Mouse (Mus musculus): ENCODE results near the gene Gm7879. TPM values are rescaled to one million over a fixed set of nuclear protein-coding genes. Genes with fewer than 3 reads are reported as not detected.

Gene Gm7879
- polyA plus RNA-seq, 1 experiment from 2014 or later, result 0.47 TPM

DNA sequence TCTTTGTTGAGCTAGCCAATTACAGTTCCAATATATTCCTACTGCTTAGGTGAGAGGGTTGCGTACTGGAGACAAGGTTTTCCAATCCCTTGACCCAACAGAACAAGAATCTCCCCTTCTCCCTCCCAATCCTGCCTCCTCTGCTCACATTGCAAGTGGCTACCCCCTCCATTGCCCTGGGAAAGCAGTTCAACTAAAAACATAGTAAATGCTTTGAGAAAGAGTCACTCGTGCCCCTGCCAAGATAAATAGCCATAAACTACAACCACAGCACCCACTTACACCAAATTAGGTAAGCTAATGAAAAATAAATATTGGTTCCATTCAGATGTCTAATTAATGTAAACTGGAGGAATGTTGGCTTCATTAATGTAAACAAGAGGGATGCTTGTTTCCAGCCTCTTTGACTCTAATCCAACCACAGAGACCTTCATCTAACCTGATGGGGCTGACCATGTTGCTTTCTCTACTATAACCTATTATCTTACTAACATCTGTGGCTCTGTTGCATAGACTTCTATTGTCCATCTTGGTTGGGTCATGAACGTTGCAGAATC lies 47.0 kb downstream of the Gm7879 start:
- Histone ChIP-seq H3K4me3 (no peak overlapping the region), H3K36me3 (no peaks in the 10 kb centered on the region), H3K4me1 (no peaks in the 10 kb centered on the region), H3K4me2 (replicated peaks) (no peak overlapping the region), H3K27me3 (no peaks in the 10 kb centered on the region), H3K9me3 (no peaks in the 10 kb centered on the region), H3K27ac (replicated peaks) (no peak overlapping the region), H3K9ac (replicated peaks) (no peak overlapping the region)
- ATAC-seq (replicated peaks), result no peak
- WGBS, result 81% methylated on average over 3 of the region's 3 CpGs

DNA sequence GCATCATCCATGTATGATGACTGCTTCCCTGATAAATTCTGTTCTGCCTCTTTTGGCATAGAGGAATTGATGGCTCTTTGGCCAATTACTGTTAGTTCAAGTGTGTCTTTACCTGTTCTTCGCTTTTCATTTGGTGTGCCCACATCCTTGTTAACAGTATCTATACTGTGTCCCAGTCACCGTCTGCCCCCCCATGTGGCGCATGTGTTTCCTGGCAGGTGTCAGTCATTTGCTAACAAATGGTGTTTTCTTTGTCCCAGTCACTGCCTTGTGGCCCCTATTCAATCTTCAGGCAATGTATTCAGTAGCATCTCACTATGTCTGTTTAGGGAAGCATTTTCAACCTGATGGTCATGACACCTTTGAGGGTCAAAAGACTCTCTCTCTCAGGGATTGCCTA lies 48.1 kb downstream of the Gm7879 start:
- H3K9ac ChIP-seq (replicated peaks), result no peak overlapping the region
- no peaks in the 10 kb centered on the region for H3K9me3 ChIP-seq
- no peaks in the 10 kb centered on the region for H3K27me3 ChIP-seq
- H3K27ac ChIP-seq (replicated peaks), result no peak overlapping the region
- no peaks in the 10 kb centered on the region for H3K4me1 ChIP-seq
- H3K4me3 ChIP-seq, result no peak overlapping the region
- 92% methylated on average over 3 of the region's 3 CpGs for WGBS
- no peak overlapping the region for H3K4me2 ChIP-seq (replicated peaks)
- ATAC-seq (replicated peaks), result no peak
- no peaks in the 10 kb centered on the region for H3K36me3 ChIP-seq

Other genes with a start within 250 kb of the Gm7879 start
- gene Bst1, start 94.3 kb upstream of the Gm7879 start, polyA plus RNA-seq (2015; fragmentation: Nextera tagmentation; extraction: Ambion mirVana), result not detected in 2 replicates
- gene Fbxl5, start 91.5 kb upstream of the Gm7879 start, polyA plus RNA-seq (2015; fragmentation: Nextera tagmentation; extraction: Ambion mirVana), result 71.9 and 75.7 TPM in 2 replicates
- 1.6 and 1.8 TPM in 2 replicates for gene Cd38, start 44.6 kb upstream of the Gm7879 start, polyA plus RNA-seq (2015; fragmentation: Nextera tagmentation; extraction: Ambion mirVana)
- gene Fgfbp1, start 68.6 kb downstream of the Gm7879 start, polyA plus RNA-seq (2015; fragmentation: Nextera tagmentation; extraction: Ambion mirVana), result 5.4 and 6.1 TPM in 2 replicates
- gene Prom1, start 188.9 kb downstream of the Gm7879 start, polyA plus RNA-seq (2015; fragmentation: Nextera tagmentation; extraction: Ambion mirVana), result 37.0 and 40.1 TPM in 2 replicates